Mouse (Mus musculus) 416B (cell line): ENCODE measurements around the gene Zbtb24.
"Not testable (repeated sequence)": the region's sequence is repeated elsewhere in the genome, so short reads cannot be mapped to it uniquely, and the experiment has no call there.

Source experiments
- DNase-seq: peaks from one replicate; pipeline ENCODE4 v3.0.0; 2011; ENCODE audit warnings: low read depth

Gene Zbtb24

GRCm38 (mm10) chr10:41450137-41450670 lies at the start of gene Zbtb24:
Gene Zbtb24, plus strand, starts transcription at chr10:41450383.
- peak; percentile 97 for DNase-seq

- DNase-seq, result no peak
Observed at GRCm38 (mm10) chr10:41401097-41401496, 49.1 kb upstream of the Zbtb24 start.

- no peak for DNase-seq
Observed at GRCm38 (mm10) chr10:41403364-41403763, 46.8 kb upstream of the Zbtb24 start.

GRCm38 (mm10) chr10:41403893-41404612 lies 46.1 kb upstream of the Zbtb24 start:
- DNase-seq, result no peak

- DNase-seq, result not testable (repeated sequence)
Observed at GRCm38 (mm10) chr10:41410176-41410575, 40.0 kb upstream of the Zbtb24 start.

- DNase-seq, result not testable (repeated sequence)
Observed at GRCm38 (mm10) chr10:41410821-41411220, 39.4 kb upstream of the Zbtb24 start.

- DNase-seq, result not testable (repeated sequence)
Observed at GRCm38 (mm10) chr10:41413471-41413870, 36.7 kb upstream of the Zbtb24 start.

- not testable (repeated sequence) for DNase-seq
Observed at GRCm38 (mm10) chr10:41415368-41415767, 34.8 kb upstream of the Zbtb24 start.

GRCm38 (mm10) chr10:41420496-41421200 lies 29.5 kb upstream of the Zbtb24 start:
- no peak for DNase-seq

GRCm38 (mm10) chr10:41423681-41424080 lies 26.5 kb upstream of the Zbtb24 start:
- no peak for DNase-seq

- no peak for DNase-seq
Observed at GRCm38 (mm10) chr10:41426368-41426767, 23.8 kb upstream of the Zbtb24 start.

- peak; percentile 48 for DNase-seq
Observed at GRCm38 (mm10) chr10:41434624-41435023, 15.6 kb upstream of the Zbtb24 start.

GRCm38 (mm10) chr10:41435141-41435540 lies 15.0 kb upstream of the Zbtb24 start:
- no peak for DNase-seq

GRCm38 (mm10) chr10:41448216-41448615 lies 2.0 kb upstream of the Zbtb24 start:
- no peak for DNase-seq

GRCm38 (mm10) chr10:41449684-41450083 lies 499 bp upstream of the Zbtb24 start:
- DNase-seq, result no peak

GRCm38 (mm10) chr10:41450780-41451522 lies 768 bp downstream of the Zbtb24 start:
- peak; percentile 20 for DNase-seq

GRCm38 (mm10) chr10:41451656-41452055 lies 1.5 kb downstream of the Zbtb24 start:
- no peak for DNase-seq

- DNase-seq, result no peak
Observed at GRCm38 (mm10) chr10:41452791-41453190, 2.6 kb downstream of the Zbtb24 start.

- no peak for DNase-seq
Observed at GRCm38 (mm10) chr10:41459990-41460389, 9.8 kb downstream of the Zbtb24 start.

- no peak for DNase-seq
Observed at GRCm38 (mm10) chr10:41460501-41460900, 10.3 kb downstream of the Zbtb24 start.

GRCm38 (mm10) chr10:41461057-41461722 lies 11.0 kb downstream of the Zbtb24 start:
- DNase-seq, result no peak

- no peak for DNase-seq
Observed at GRCm38 (mm10) chr10:41464401-41464955, 14.3 kb downstream of the Zbtb24 start.
